Mouse (Mus musculus) spleen, adult 12 weeks (tissue): ENCODE results near the gene Mlst8.

Source experiments
- DNase-seq: peaks from one replicate; pipeline ENCODE4 v3.0.0; 2022; ENCODE audit warnings: low spot score

Gene Mlst8

GRCm38 (mm10) chr17:24488662-24489264, 9.9 kb upstream of the Mlst8 start:
- no peak for DNase-seq

- no peak for DNase-seq
Observed at GRCm38 (mm10) chr17:24488186-24488661, 9.3 kb upstream of the Mlst8 start, which contains the start of gene Caskin1. Gene Caskin1 (plus strand): TSS chr17:24488601.

DNA sequence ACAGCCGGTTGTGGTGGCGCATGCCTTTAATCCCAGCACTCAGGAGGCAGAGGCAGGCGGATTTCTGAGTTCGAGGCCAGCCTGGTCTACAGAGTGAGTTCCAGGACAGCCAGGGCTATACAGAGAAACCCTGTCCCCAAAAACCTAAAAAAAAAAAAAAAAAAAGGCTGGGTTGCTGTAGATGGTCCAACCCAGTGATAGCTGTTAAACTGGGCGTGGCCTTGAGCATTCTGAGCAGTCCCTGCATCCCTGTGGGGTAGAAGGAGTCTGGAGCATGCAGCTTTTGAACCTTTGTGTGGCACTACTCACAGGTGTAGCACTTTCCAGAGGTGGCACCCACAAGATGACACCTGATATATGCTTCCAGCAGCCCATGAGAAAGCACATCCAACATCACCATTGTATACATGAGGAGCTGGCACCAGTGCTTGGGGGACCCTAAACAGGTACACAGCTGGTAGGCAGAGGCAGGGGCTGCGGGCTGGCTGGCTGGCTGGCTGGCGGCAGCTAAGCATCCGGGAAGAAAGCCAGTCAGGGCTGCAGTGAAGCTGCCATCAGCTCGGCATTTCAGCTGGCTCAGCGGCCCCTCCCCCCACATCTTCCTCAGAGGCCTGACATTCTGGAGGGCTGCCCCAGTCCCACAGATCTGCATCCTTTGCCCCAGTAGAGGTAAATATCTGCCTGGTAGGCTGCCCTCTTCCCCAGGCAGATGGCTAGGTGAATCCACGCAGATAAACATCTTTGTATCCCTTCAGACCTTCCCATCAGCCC, 6.4 kb upstream of the Mlst8 start:
- no peak for DNase-seq

GRCm38 (mm10) chr17:24483495-24483894, 4.6 kb upstream of the Mlst8 start:
- no peak for DNase-seq

DNA sequence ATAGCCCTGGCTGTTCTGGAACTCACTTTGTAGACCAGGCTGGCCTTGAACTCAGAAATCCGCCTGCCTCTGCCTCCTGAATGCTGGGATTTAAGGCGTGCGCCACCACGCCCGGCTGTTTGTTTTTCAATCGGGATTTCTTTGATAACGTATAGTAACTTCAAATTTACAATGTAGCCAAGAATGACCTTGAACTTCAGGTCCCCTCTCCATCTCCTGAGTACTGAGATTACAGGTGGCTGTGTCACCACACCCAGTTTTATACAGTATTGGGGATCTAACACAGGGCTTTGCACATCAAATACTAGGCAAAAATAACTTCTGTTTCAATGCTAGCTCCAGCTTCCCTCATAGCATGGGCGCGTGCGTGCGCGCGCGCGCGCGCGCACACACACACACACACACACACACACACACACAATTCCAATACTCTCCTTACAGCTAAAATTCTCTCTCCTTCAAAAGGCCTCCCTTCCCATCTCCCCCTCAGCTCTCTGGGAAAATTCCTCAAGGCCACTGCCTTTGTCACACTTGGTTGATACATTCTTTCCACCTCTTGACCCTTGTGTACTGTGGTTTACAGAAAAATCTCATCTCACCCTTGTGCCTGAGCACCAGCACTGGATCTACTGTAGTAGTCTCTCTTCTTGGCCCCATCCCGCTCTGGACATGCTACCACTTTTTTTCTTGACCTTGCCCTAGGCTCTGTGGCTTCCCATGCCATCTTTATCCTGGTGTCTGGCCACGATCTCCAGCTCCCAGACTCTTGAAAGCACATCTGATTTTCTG, 2.3 kb upstream of the Mlst8 start:
- DNase-seq: no peak

DNA sequence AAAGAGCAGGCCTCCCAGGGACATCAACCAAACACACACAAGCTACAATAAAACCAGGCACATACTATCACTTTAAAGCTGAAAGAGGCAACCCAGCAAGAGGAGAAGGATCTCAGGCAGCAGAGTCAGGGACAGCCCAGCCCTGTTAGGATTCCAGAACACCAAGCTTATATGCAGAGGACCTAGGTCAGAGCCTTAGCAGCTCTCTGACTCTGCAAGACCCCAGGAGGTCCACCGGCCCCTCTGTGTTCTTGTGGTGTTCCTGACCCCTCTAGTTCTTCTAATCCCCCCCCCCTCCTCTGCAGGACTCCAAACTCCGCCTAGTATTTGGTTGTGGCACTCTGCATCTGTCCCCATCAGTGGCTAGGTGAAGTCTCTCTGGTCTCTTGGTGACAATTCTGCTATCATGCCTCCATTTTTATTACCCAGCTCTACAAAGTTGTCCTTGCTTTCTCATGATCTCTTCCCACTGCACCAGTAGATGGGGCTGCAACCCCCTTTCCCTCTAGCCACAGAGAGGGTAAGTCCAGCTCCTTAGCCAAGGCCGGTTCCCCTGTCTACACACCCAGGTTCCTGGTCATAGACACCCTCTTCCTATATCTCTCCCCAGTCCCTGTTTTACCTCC, 1.4 kb upstream of the Mlst8 start:
- no peak for DNase-seq

- no peak for DNase-seq
Observed at GRCm38 (mm10) chr17:24479431-24479830, 553 bp upstream of the Mlst8 start.

- no peak for DNase-seq
Observed at GRCm38 (mm10) chr17:24477985-24478600, 785 bp downstream of the Mlst8 start.

DNA sequence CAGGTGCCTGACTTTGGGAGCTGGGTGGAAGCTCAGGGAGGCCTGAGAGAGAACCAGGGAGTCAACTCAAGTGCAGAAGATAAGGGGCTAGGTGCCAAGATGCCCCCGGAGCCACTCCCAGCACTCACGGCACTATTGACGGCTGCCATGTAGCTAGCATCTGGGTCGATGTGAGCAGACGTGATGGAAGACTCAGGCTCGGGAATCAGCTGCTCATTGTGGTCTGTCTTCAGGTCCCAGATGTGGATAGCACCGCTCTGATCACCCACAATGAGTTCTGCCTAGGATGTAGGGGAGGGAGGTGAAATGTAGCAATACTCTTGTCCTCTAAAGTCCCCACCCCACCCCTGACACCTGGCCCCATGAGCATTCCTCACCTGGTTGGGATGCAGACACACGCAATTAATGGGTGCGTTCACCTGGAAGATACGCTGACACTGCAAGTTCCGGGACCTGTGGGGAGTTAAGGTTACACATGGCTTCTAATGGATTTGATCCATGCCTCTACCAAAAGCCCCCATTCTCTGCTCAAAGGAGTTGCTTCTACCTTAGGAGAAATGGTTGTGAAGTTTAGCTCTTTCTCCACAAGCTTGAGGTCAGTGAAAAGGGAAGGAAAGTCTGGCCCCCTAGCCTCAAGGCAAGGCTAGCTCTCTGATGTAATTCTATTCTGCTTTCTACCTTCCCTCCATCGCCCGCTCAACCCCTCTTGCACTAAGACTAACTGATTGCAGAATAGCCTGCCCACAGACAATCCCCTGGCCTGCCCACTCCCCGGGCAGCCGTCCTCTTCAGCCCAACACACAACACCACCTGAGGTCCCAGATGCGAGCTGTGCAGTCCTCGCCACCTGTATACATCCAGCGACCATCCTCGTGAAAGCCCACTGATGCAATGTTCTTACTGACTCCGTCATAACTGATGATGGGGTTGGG, 1.6 kb downstream of the Mlst8 start:
- no peak for DNase-seq

GRCm38 (mm10) chr17:24476022-24476776, 2.7 kb downstream of the Mlst8 start:
- DNase-seq: no peak

DNA sequence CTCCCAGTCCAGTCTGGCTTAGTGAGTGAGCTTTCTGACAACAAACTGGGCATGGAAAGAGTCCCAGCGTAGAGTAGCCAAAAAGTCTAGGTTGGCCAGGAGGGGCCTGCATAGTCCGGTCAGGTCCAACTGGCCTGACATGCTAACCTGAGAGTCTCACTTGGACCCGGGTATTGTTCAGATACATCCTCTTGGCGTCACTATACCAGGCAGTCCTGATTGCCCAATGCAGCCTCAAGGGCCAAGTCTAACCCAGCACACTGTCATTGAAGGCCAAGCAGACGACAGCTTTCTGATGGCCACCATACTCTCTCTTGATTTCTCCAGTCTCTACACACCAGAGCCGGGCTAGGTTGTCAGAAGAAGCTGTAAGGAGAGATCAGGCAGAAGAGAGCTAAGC, 3.3 kb downstream of the Mlst8 start:
- no peak for DNase-seq

DNA sequence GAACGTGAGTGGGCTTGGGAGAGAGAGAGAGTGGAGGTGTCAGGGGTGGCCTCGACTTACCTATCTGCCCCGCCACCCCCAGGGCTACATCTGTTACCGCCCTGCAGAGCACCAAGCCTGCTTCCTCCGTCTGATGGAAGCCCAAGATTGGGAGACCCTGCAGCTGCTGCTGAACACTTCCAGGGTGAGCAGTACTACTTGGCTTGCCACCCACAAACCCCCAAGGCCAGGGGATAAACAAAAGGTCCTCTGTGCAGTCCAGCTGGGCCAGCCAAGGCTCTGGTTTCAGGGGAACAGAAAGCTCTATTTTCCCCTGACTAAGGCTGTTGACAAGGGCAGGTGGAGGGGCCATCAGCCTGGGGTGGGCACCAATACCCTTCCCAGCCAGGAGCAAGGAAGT, 4.3 kb downstream of the Mlst8 start:
- no peak for DNase-seq

GRCm38 (mm10) chr17:24473612-24474275, 5.1 kb downstream of the Mlst8 start, which contains the start of gene Bricd5:
Gene Bricd5 (plus strand): TSS chr17:24473884.
- no peak for DNase-seq

DNA sequence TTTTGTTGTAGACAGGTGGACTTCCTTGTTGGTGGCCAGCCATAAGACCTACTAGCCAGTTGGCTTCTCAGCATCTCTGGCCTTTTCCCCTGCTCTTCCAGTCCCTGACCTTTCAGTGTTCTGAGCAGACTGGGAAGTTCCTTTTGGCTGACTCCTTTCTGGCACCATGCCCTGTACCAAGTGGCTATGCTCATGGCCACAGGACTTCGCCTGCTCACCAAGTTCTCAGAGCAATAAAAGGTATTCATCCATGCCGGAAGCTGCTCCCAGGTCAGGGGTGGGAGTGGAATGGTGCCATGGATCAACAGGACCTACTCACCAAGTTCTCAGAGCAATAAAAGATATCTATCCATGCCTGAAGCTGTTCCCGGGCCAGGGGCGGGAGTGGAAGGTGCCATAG, 6.4 kb downstream of the Mlst8 start:
- DNase-seq: no peak

- peak; percentile 34 for DNase-seq
Observed at GRCm38 (mm10) chr17:24470701-24471527, 8.0 kb downstream of the Mlst8 start.

DNA sequence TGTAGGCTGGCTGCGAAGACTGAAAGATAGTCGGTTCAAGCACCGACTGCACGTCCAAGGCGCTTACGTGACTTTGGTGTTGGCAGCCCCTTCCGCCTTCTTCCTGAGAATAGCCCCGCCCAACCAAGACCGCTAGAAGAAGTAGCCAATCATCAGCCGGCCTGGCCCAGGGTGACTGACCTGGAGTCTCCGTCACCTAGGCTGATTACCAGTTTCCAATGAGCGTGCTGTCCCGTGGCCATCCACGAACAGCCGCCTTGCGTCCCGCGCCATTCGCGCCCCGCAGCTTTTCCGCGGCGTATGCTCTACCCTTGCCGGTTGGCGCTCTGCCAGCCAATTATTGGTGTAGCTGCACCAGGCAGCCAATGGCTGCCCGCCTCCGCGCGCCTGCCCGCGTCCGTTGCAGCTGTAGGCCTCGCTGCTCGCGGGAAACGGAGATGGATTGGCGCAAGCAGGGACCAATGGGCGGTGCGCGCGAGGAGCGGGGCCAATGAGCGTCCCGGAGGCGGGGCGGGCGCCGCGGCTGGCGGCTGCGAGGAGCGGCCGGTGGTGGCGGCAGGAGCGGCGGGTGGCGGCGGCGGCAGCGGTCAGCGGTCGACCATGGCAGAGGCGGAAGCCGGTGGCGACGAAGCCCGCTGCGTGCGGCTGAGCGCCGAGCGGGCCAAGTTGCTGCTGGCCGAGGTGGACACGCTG, 8.8 kb downstream of the Mlst8 start, which contains the start of the genes E4f1 and Pgp:
E4f1 (minus strand) TSS at position 404 of the 693 bp plus-strand sequence.
Pgp (plus strand) TSS at position 483 of the 693 bp plus-strand sequence.
- peak; percentile 99 for DNase-seq

DNA sequence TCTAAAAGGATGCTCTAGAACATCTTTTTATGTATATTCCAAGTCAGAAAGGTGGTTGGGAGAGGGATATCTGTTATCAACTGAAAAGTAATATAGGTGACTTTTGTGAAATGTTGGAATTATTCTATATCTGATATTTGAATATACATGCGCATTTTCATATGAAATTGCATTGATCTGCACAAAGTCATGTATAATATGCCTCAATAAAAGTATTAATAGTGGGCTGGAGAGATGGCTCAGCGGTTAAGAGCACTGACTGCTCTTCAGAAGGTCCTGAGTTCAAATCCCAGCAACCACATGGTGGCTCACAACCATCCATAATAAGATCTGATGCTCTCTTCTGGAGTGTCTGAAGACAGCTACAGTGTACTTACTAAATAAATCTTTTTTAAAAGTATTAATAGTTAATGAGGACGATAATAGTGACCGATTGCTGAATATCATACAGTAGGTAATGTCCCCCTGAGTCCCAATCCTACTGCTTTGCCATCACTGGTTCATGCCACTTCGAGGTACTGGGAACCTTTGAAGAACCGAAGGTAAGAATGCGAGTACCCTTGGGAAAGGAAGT, 9.5 kb downstream of the Mlst8 start:
- no peak for DNase-seq
